Comparison of ENCODE assay signal across 20 mouse cellular contexts in the genomic region with DNA sequence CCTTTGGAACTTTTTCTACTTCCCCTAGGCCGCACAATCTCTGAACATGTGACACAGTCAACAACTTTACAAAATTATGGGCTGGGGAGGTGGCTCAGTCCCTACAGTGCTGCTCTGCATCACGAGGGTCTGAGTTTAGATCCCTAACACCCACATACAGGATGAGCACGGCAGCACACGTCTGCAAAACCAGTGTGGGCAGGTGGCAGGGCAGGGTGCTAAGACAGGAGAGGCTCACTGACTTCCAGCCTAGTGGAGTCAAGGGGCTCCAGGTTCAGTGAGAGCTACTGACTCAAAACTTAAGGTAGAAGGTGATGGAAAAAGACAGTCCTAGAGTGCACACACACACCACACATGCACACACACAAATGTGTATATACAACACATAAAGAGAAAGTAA.
"Had no signal": no experiment of that assay in that cellular context is flagged by ENCODE, and none has a peak within 500 bp of the region (broad histone marks: within the 10 kb centered on the region; RNA-seq: fewer than 3 reads in every experiment).

No protein-coding gene starts in this region.

- H3K27me3 ChIP-seq: liver, embryonic 15.5 days; lung, embryonic 15.5 days; megakaryocyte, embryonic 14.5 days; midbrain, embryonic 12.5 days; neural tube, embryonic 12.5 days had no signal

- H3K4me3 ChIP-seq: liver, embryonic 15.5 days; lung, embryonic 15.5 days; megakaryocyte, embryonic 14.5 days; midbrain, embryonic 12.5 days; neural tube, embryonic 12.5 days had no signal

- DNase-seq: liver, postnatal 0 days; lung, adult 2 months; lung, postnatal 14 days; lung, postnatal 36 days; midbrain, embryonic 14.5 days; retina, postnatal 1 day; right cerebral cortex, adult 18-20 months; right cerebral cortex, postnatal 25 days; right cerebral cortex, postnatal 4 days; spleen, adult 18-20 months; thymus, adult 18-20 months; thymus, postnatal 14 days; thymus, postnatal 36 days had no signal

- H3K9ac ChIP-seq: liver, embryonic 15.5 days; liver, postnatal 0 days; lung, embryonic 15.5 days; midbrain, embryonic 12.5 days; neural tube, embryonic 12.5 days had no signal

- ATAC-seq: liver, postnatal 0 days; lung, postnatal 0 days had no signal

- H3K9me3 ChIP-seq: liver, embryonic 15.5 days; lung, embryonic 15.5 days; megakaryocyte, embryonic 14.5 days; midbrain, embryonic 12.5 days; neural tube, embryonic 12.5 days had no signal

- H3K4me1 ChIP-seq: liver, embryonic 15.5 days; lung, embryonic 15.5 days; midbrain, embryonic 12.5 days; neural tube, embryonic 12.5 days had no signal

- H3K4me2 ChIP-seq: liver, embryonic 15.5 days; lung, embryonic 15.5 days; midbrain, embryonic 12.5 days; neural tube, embryonic 12.5 days had no signal

- H3K27ac ChIP-seq: liver, embryonic 15.5 days; lung, embryonic 15.5 days; macrophage; midbrain, embryonic 12.5 days; neural tube, embryonic 12.5 days had no signal
